Mouse (Mus musculus) testis, adult 2 months (tissue): ENCODE data around the gene Slf2.

Source experiments
- CTCF ChIP-seq: fragments of 200-500 bp; IDR thresholded peaks from 2 replicates; pipeline ENCODE4 v1.5.1; 2012; ENCODE audit warnings: low read depth, mild to moderate bottlenecking, inconsistent platforms, low read length, moderate library complexity; ENCODE audit not compliant: control insufficient read depth, insufficient read depth, insufficient replicate concordance
- POLR2A ChIP-seq: fragments of 200-500 bp; IDR thresholded peaks from 2 replicates; pipeline ENCODE4 v1.6.1; 2012; ENCODE audit warnings: low read depth, mild to moderate bottlenecking, inconsistent platforms, low read length, moderate library complexity; ENCODE audit not compliant: control insufficient read depth

DNA sequence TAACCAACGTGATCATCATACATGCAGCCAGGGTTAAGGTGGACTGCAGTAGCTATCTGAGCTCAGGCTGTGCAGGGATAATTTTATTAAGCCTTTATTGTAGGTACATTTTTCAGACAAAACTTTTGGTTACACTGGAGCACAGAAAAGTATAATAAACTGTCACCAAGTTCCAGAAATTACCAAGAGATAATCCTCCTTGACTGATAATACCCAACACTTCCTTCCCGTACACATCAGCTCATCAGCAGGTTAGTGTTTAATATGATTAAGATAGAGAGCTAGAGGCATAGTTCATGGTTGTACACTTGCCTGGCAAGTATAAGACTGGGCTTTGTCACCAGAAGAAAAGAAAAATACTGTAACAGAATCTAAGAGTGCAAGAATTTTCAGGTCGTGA lies 37.4 kb downstream of the Slf2 start:
- no peak for TF ChIP-seq CTCF
- TF ChIP-seq POLR2A, result no peak
